Mouse (Mus musculus) MEL (cell line): Measurements from ENCODE around the gene Ticam1.

Experiments
- CTCF ChIP-seq, 3 experiments: IDR thresholded peaks in 2 of 3; conservative IDR thresholded peaks in 1 of 3; 2 replicates each; pipeline ENCODE4 v1.5.1; 2011 to 2012; ENCODE audit warnings: low read length in 3 of 3, low read depth in 2 of 3, mild to moderate bottlenecking in 2 of 3, improper control_type of control experiment in 1 of 3, inconsistent platforms in 1 of 3, mixed read lengths in 1 of 3, moderate library complexity in 1 of 3; ENCODE audit not compliant: control insufficient read depth in 1 of 3, insufficient read depth in 1 of 3, poor library complexity in 1 of 3, severe bottlenecking in 1 of 3
- JUND ChIP-seq: IDR thresholded peaks from 2 replicates; pipeline ENCODE4 v1.6.1; 2011; ENCODE audit warnings: low read depth, mild to moderate bottlenecking, improper control_type of control experiment, low read length
- POLR2A ChIP-seq, 2 experiments: IDR thresholded peaks; 2 replicates each; pipeline ENCODE4 v1.6.1; 2011 to 2012; ENCODE audit warnings: low read length in 2 of 2, mild to moderate bottlenecking in 2 of 2, control low read depth in 1 of 2, improper control_type of control experiment in 1 of 2, low read depth in 1 of 2, moderate library complexity in 1 of 2; ENCODE audit not compliant: control insufficient read depth in 1 of 2, insufficient read depth in 1 of 2, poor library complexity in 1 of 2

- TF ChIP-seq POLR2A (IDR thresholded peaks at IDR 0.05; ENCODE audit: control insufficient read depth in 1 of 2, insufficient read depth in 1 of 2, low read depth in 1 of 2, low read length in 2 of 2, poor library complexity in 1 of 2) (no peak), JUND (no peak), CTCF (IDR thresholded peaks at IDR 0.05 in 2 of 3, conservative IDR thresholded peaks at IDR 0.05 in 1 of 3; ENCODE audit: control insufficient read depth in 1 of 3, insufficient read depth in 1 of 3, low read depth in 2 of 3, low read length in 3 of 3, poor library complexity in 1 of 3, severe bottlenecking in 1 of 3) (no peak)
Measured at GRCm38 (mm10) chr17:56302363-56302996, 25.9 kb upstream of the Ticam1 start.
